ENCODE assay signal across 20 mouse cellular contexts in genomic region chr13:13477046-13477445, GRCm38 (mm10). TPM values are rescaled to one million over a fixed set of nuclear protein-coding genes. Genes with fewer than 3 reads are reported as not detected.
"Had no signal": no experiment of that assay in that cellular context is flagged by ENCODE, and none has a peak within 500 bp of the region (broad histone marks: within the 10 kb centered on the region; RNA-seq: fewer than 3 reads in every experiment).

No protein-coding gene starts in this region.

- H3K27ac ChIP-seq: midbrain, embryonic 10.5 days; midbrain, embryonic 13.5 days; midbrain, embryonic 15.5 days; neural tube, embryonic 13.5 days; neural tube, embryonic 15.5 days had no signal

- H3K4me2 ChIP-seq: lung, embryonic 14.5 days; midbrain, embryonic 13.5 days; midbrain, embryonic 15.5 days; neural tube, embryonic 13.5 days; neural tube, embryonic 15.5 days had no signal

- H3K27me3 ChIP-seq: midbrain, embryonic 13.5 days; midbrain, embryonic 15.5 days; neural tube, embryonic 13.5 days; neural tube, embryonic 15.5 days had no signal

- H3K9ac ChIP-seq: lung, embryonic 14.5 days; midbrain, embryonic 13.5 days; midbrain, embryonic 15.5 days; neural tube, embryonic 13.5 days; neural tube, embryonic 15.5 days had no signal

- H3K4me3 ChIP-seq: midbrain, embryonic 10.5 days; midbrain, embryonic 13.5 days; midbrain, embryonic 15.5 days; myocyte; neural tube, embryonic 13.5 days; neural tube, embryonic 15.5 days had no signal

- H3K9me3 ChIP-seq: midbrain, embryonic 10.5 days; midbrain, embryonic 13.5 days; midbrain, embryonic 15.5 days; neural tube, embryonic 13.5 days; neural tube, embryonic 15.5 days had no signal

- DNase-seq: lung, adult 18-20 months; lung, embryonic 14.5 days; lung, postnatal 10 days; lung, postnatal 4 days; retina, postnatal 1 day; right cerebral cortex, adult 18-20 months; right cerebral cortex, postnatal 25 days; right cerebral cortex, postnatal 4 days; spleen, adult 18-20 months; thymus, adult 18-20 months; thymus, postnatal 14 days; thymus, postnatal 36 days had no signal

- ATAC-seq: midbrain, embryonic 13.5 days; midbrain, embryonic 15.5 days had no signal

- H3K36me3 ChIP-seq: midbrain, embryonic 10.5 days; midbrain, embryonic 13.5 days; midbrain, embryonic 15.5 days; neural tube, embryonic 13.5 days; neural tube, embryonic 15.5 days had no signal

RNA-seq across cellular contexts. Expression of gene Nid1, which starts 39.7 kb away (rescaled TPM):
- total RNA-seq: megakaryocyte, adult 5-6 weeks; megakaryocyte-erythroid progenitor cell, adult 5-6 weeks had no signal
